Mouse (Mus musculus) bone marrow macrophage, adult 2 months (primary cell): Measurements from ENCODE around the gene Cxadr.

Experiments
- CTCF ChIP-seq: IDR thresholded peaks from 2 replicates; pipeline ENCODE4 v1.5.1; 2012; ENCODE audit warnings: low read depth, mild to moderate bottlenecking, low read length, moderate library complexity
- POLR2A ChIP-seq: IDR thresholded peaks from 2 replicates; pipeline ENCODE4 v1.6.1; 2012; ENCODE audit warnings: mild to moderate bottlenecking, low read depth, low read length, borderline replicate concordance

GRCm38 (mm10) chr16:78343792-78344191 lies 42.5 kb downstream of the Cxadr start:
- TF ChIP-seq CTCF (no peak), POLR2A (no peak)
